Mouse (Mus musculus): ENCODE results near the gene Ccdc115. TPM values are rescaled to one million over a fixed set of nuclear protein-coding genes. Genes with fewer than 3 reads are reported as not detected.

Ccdc115 gene
- polyA plus RNA-seq, 1 experiment from 2014 or later: 51.9 TPM

DNA sequence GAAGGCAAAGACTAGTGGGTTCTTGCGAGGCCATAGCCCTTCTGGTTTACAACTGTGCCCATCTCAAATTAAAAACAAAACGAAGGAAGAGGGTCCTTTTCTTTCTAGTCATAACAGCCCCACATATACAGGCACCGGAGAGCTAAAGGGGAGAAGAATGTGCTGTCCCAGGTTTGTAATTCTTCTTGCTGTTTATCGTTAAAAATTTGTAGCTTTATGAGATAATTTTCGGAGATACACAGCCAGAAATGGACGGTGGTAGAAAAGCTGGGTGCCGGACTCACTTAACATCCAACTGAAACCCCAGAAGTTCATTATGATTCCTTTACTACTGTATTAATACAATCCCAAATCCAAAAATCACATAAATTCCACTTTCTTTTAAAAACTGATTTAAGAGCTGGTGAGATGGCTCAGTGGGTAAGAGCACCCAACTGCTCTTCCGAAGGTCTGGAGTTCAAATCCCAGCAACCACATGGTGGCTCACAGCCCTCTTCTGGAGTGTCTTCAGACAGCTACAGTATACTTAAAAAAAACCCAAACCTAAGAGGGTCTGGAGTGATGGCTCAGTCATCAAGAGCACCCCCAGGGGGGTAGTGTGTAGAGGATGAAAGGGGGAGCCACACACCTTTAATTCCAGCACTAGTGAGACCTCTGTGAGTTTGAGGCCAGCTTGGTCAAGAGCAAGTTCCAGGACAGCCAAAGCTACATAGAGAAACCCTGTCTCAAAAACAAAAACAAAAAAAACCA lies 3.9 kb downstream of the Ccdc115 start:
- Histone ChIP-seq H3K4me1 (ENCODE audit: control insufficient read depth, insufficient read depth, low read length) (no peaks in the 10 kb centered on the region), H3K4me2 (ENCODE audit: low read depth, low read length) (peak overlapping the region; percentile 52), H3K9me3 (replicated peaks; ENCODE audit: control insufficient read depth, low read length) (peaks cover 5% of the 10 kb centered on the region), H3K4me3 (ENCODE audit: low read depth, low read length) (peak overlapping the region; percentile 63), H3K36me3 (replicated peaks; ENCODE audit: control insufficient read depth, insufficient read depth, low read depth, low read length) (no peaks in the 10 kb centered on the region; the same call in 1 of the 2 replicates), H3K27me3 (ENCODE audit: control insufficient read depth, insufficient read depth, low read length) (no peaks in the 10 kb centered on the region), H3K9ac (replicated peaks; ENCODE audit: low read length) (peak overlapping the region; percentile 78), H3K27ac (replicated peaks; ENCODE audit: low read depth, low read length) (peak overlapping the region; percentile 72)
- DNase-seq (ENCODE audit: low spot score): peak; percentile 9
- no peak for ATAC-seq (replicated peaks; ENCODE audit: insufficient number of reproducible peaks, low FRiP score, low TSS enrichment, low read depth)
- 35% methylated on average over 8 of the region's 8 CpGs for WGBS

- Histone ChIP-seq H3K9ac (replicated peaks; ENCODE audit: low read length) (peak overlapping the region; percentile 78), H3K9me3 (replicated peaks; ENCODE audit: control insufficient read depth, low read length) (peaks cover 6% of the 10 kb centered on the region), H3K4me2 (ENCODE audit: low read depth, low read length) (peak overlapping the region; percentile 52), H3K36me3 (replicated peaks; ENCODE audit: control insufficient read depth, insufficient read depth, low read depth, low read length) (no peaks in the 10 kb centered on the region; the same call in 1 of the 2 replicates), H3K27ac (replicated peaks; ENCODE audit: low read depth, low read length) (peak overlapping the region; percentile 72), H3K4me1 (ENCODE audit: control insufficient read depth, insufficient read depth, low read length) (no peaks in the 10 kb centered on the region), H3K27me3 (ENCODE audit: control insufficient read depth, insufficient read depth, low read length) (no peaks in the 10 kb centered on the region), H3K4me3 (ENCODE audit: low read depth, low read length) (peak overlapping the region; percentile 63)
- DNase-seq (ENCODE audit: low spot score) (peak; percentile 93), ATAC-seq (replicated peaks; ENCODE audit: insufficient number of reproducible peaks, low FRiP score, low TSS enrichment, low read depth) (0 out of 2 replicates have a peak, but pooled peaks have one; percentile 14)
- under 1% methylated on average over 30 of the region's 30 CpGs for WGBS
These were observed 4.8 kb downstream of the Ccdc115 start for GRCm38 (mm10) chr1:34434660-34435160.

- Histone ChIP-seq H3K27ac (replicated peaks; ENCODE audit: low read depth, low read length) (no peak overlapping the region), H3K9ac (replicated peaks; ENCODE audit: low read length) (peak overlapping the region; percentile 2), H3K4me1 (ENCODE audit: control insufficient read depth, insufficient read depth, low read length) (no peaks in the 10 kb centered on the region), H3K27me3 (ENCODE audit: control insufficient read depth, insufficient read depth, low read length) (no peaks in the 10 kb centered on the region), H3K9me3 (replicated peaks; ENCODE audit: control insufficient read depth, low read length) (peaks cover 10% of the 10 kb centered on the region), H3K36me3 (replicated peaks; ENCODE audit: control insufficient read depth, insufficient read depth, low read depth, low read length) (no peaks in the 10 kb centered on the region; the same call in 1 of the 2 replicates), H3K4me3 (ENCODE audit: low read depth, low read length) (peak overlapping the region; percentile 63), H3K4me2 (ENCODE audit: low read depth, low read length) (peak overlapping the region; percentile 52)
- 10% methylated on average over 19 of the region's 19 CpGs for WGBS
- ATAC-seq (replicated peaks; ENCODE audit: insufficient number of reproducible peaks, low FRiP score, low TSS enrichment, low read depth): 0 out of 2 replicates have a peak, but pooled peaks have one; percentile 14
- peak; percentile 52 for DNase-seq (ENCODE audit: low spot score)
These were observed 5.5 kb downstream of the Ccdc115 start for GRCm38 (mm10) chr1:34433891-34434521.

- Histone ChIP-seq H3K4me3 (ENCODE audit: low read depth, low read length) (peak overlapping the region; percentile 38), H3K4me2 (ENCODE audit: low read depth, low read length) (peak overlapping the region; percentile 73), H3K36me3 (replicated peaks; ENCODE audit: control insufficient read depth, insufficient read depth, low read depth, low read length) (no peaks in the 10 kb centered on the region; the same call in 1 of the 2 replicates), H3K4me1 (ENCODE audit: control insufficient read depth, insufficient read depth, low read length) (no peaks in the 10 kb centered on the region), H3K9me3 (replicated peaks; ENCODE audit: control insufficient read depth, low read length) (peaks cover 10% of the 10 kb centered on the region), H3K9ac (replicated peaks; ENCODE audit: low read length) (peak overlapping the region; percentile 66), H3K27ac (replicated peaks; ENCODE audit: low read depth, low read length) (no peak overlapping the region), H3K27me3 (ENCODE audit: control insufficient read depth, insufficient read depth, low read length) (no peaks in the 10 kb centered on the region)
- ATAC-seq (replicated peaks; ENCODE audit: insufficient number of reproducible peaks, low FRiP score, low TSS enrichment, low read depth): no peak
- DNase-seq (ENCODE audit: low spot score): peak; percentile 67
- WGBS: 4% methylated on average over 35 of the region's 35 CpGs
These were observed 6.5 kb downstream of the Ccdc115 start for GRCm38 (mm10) chr1:34432776-34433481.

- Histone ChIP-seq H3K4me2 (ENCODE audit: low read depth, low read length) (peak overlapping the region; percentile 73), H3K4me3 (ENCODE audit: low read depth, low read length) (peak overlapping the region; percentile 38), H3K9me3 (replicated peaks; ENCODE audit: control insufficient read depth, low read length) (peaks cover 10% of the 10 kb centered on the region), H3K27ac (replicated peaks; ENCODE audit: low read depth, low read length) (no peak overlapping the region), H3K9ac (replicated peaks; ENCODE audit: low read length) (peak overlapping the region; percentile 66), H3K4me1 (ENCODE audit: control insufficient read depth, insufficient read depth, low read length) (no peaks in the 10 kb centered on the region), H3K36me3 (replicated peaks; ENCODE audit: control insufficient read depth, insufficient read depth, low read depth, low read length) (no peaks in the 10 kb centered on the region; the same call in 1 of the 2 replicates), H3K27me3 (ENCODE audit: control insufficient read depth, insufficient read depth, low read length) (no peaks in the 10 kb centered on the region)
- ATAC-seq (replicated peaks; ENCODE audit: insufficient number of reproducible peaks, low FRiP score, low TSS enrichment, low read depth) (no peak), DNase-seq (ENCODE audit: low spot score) (peak; percentile 38)
- 38% methylated on average over 13 of the region's 13 CpGs for WGBS
These were observed 7.1 kb downstream of the Ccdc115 start for GRCm38 (mm10) chr1:34432411-34432775.

GRCm38 (mm10) chr1:34431431-34431830 lies 8.0 kb downstream of the Ccdc115 start:
- Histone ChIP-seq H3K4me3 (ENCODE audit: low read depth, low read length) (no peak overlapping the region), H3K27me3 (ENCODE audit: control insufficient read depth, insufficient read depth, low read length) (no peaks in the 10 kb centered on the region), H3K27ac (replicated peaks; ENCODE audit: low read depth, low read length) (no peak overlapping the region), H3K4me1 (ENCODE audit: control insufficient read depth, insufficient read depth, low read length) (no peaks in the 10 kb centered on the region), H3K4me2 (ENCODE audit: low read depth, low read length) (no peak overlapping the region), H3K9me3 (replicated peaks; ENCODE audit: control insufficient read depth, low read length) (peaks cover 10% of the 10 kb centered on the region), H3K9ac (replicated peaks; ENCODE audit: low read length) (no peak overlapping the region), H3K36me3 (replicated peaks; ENCODE audit: control insufficient read depth, insufficient read depth, low read depth, low read length) (no peaks in the 10 kb centered on the region; the same call in 1 of the 2 replicates)
- WGBS: 98% methylated on average over 9 of the region's 9 CpGs
- no peak for ATAC-seq (replicated peaks; ENCODE audit: insufficient number of reproducible peaks, low FRiP score, low TSS enrichment, low read depth)
- DNase-seq (ENCODE audit: low spot score): no peak

- DNase-seq (ENCODE audit: low spot score) (no peak), ATAC-seq (replicated peaks; ENCODE audit: insufficient number of reproducible peaks, low FRiP score, low TSS enrichment, low read depth) (no peak)
- Histone ChIP-seq H3K4me1 (ENCODE audit: control insufficient read depth, insufficient read depth, low read length) (no peaks in the 10 kb centered on the region), H3K27me3 (ENCODE audit: control insufficient read depth, insufficient read depth, low read length) (no peaks in the 10 kb centered on the region), H3K9ac (replicated peaks; ENCODE audit: low read length) (no peak overlapping the region), H3K4me2 (ENCODE audit: low read depth, low read length) (no peak overlapping the region), H3K27ac (replicated peaks; ENCODE audit: low read depth, low read length) (no peak overlapping the region), H3K9me3 (replicated peaks; ENCODE audit: control insufficient read depth, low read length) (peaks cover 10% of the 10 kb centered on the region), H3K4me3 (ENCODE audit: low read depth, low read length) (no peak overlapping the region), H3K36me3 (replicated peaks; ENCODE audit: control insufficient read depth, insufficient read depth, low read depth, low read length) (no peaks in the 10 kb centered on the region; the same call in 1 of the 2 replicates)
- WGBS: 85% methylated on average over 3 of the region's 3 CpGs
These were observed 8.5 kb downstream of the Ccdc115 start for GRCm38 (mm10) chr1:34430981-34431380.
